16 mouse cellular contexts compared by ENCODE assay signal in the genomic region with DNA sequence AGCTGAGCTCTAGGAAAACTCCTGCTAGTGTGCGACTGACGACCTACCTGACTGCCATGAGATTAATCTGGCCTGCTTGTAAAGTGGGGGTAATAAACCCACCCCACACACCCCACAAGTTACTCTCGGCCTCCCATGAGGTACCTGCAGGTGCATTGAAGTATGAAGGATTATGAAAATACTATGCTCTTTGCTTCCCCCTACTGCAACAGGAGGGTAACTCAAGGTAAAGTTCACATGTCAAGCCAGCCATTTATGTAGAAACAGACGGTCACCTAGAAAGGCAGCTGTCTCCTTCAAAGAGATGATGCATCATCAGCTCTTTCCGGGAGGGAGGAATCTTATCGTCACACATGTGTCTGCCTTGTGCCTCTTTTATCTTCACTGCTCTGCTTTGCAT. TPM values are rescaled to one million over a fixed set of nuclear protein-coding genes. Genes with fewer than 3 reads are reported as not detected.
DNase-seq lines count a peak whose midpoint lies in the region; ATAC-seq and TF ChIP-seq lines count a peak whose summit lies in the region.
"Had no signal": no experiment of that assay in that cellular context is flagged by ENCODE, and none has a peak within 500 bp of the region (broad histone marks: within the 10 kb centered on the region; RNA-seq: fewer than 3 reads in every experiment).

No protein-coding gene starts in this region.

- H3K79me2 ChIP-seq in heart, adult 2 months (replicated peaks; ENCODE audit: control insufficient read depth, insufficient read depth, low read length): no peaks in the 10 kb centered on the region

- H3K36me3 ChIP-seq in heart, adult 2 months (ENCODE audit: control insufficient read depth, insufficient read depth, low read length): no peaks in the 10 kb centered on the region
- no peaks in the 10 kb centered on the region for H3K36me3 ChIP-seq in lung, embryonic 14.5 days (ENCODE audit: insufficient read depth)
- H3K36me3 ChIP-seq: embryonic facial prominence, embryonic 13.5 days had no signal

- no peak overlapping the region for H3K27ac ChIP-seq in heart, adult 2 months
- H3K27ac ChIP-seq in lung, embryonic 14.5 days (ENCODE audit: low read depth): no peak overlapping the region
- H3K27ac ChIP-seq: embryonic facial prominence, embryonic 13.5 days had no signal

- H3K9me3 ChIP-seq in lung, embryonic 14.5 days (ENCODE audit: low read depth, low read length): no peaks in the 10 kb centered on the region
- H3K9me3 ChIP-seq: embryonic facial prominence, embryonic 13.5 days had no signal

- no peak for DNase-seq in heart, adult 2 months
- DNase-seq in heart, postnatal 14 days: no peak
- DNase-seq in lung, embryonic 14.5 days: no peak
- DNase-seq in lung, postnatal 4 days: no peak
- peak; percentile 42 for DNase-seq in CD4-positive helper T cell, adult 2 months (ENCODE audit: low read depth, low spot score)
- DNase-seq in induced T-regulatory cell, adult 2 months (ENCODE audit: low read depth): peak; percentile 37
- no peak for DNase-seq in right cerebral cortex, postnatal 36 days (ENCODE audit: low spot score in 2 of 2)
- DNase-seq in yolk sac, embryonic 10.5 days (ENCODE audit: low spot score): no peak
- DNase-seq: adrenal gland, postnatal 25 days; B cell, adult 2 months; cerebellum, postnatal 25 days; kidney, postnatal 4 days; layer of hippocampus, postnatal 36 days had no signal

- H3K27me3 ChIP-seq in heart, adult 2 months (ENCODE audit: control insufficient read depth, insufficient read depth, low read length): no peaks in the 10 kb centered on the region
- H3K27me3 ChIP-seq in lung, embryonic 14.5 days (ENCODE audit: insufficient read depth, low read length): no peaks in the 10 kb centered on the region
- H3K27me3 ChIP-seq: embryonic facial prominence, embryonic 13.5 days had no signal

- H3K4me1 ChIP-seq in heart, adult 2 months (ENCODE audit: control insufficient read depth, insufficient read depth, low read length): no peaks in the 10 kb centered on the region
- H3K4me1 ChIP-seq in lung, embryonic 14.5 days (ENCODE audit: insufficient read depth): no peaks in the 10 kb centered on the region

- no peak for ATAC-seq in lung, embryonic 14.5 days (ENCODE audit: insufficient read depth)

- H3K9ac ChIP-seq in heart, adult 2 months (ENCODE audit: low read depth, low read length): no peak overlapping the region
- H3K9ac ChIP-seq in lung, embryonic 14.5 days: no peak overlapping the region
- H3K9ac ChIP-seq: embryonic facial prominence, embryonic 13.5 days had no signal

- TF ChIP-seq POLR2A in heart, adult 2 months (IDR thresholded peaks at IDR 0.05; ENCODE audit: insufficient read depth, low read depth, low read length): no peak

- no peak overlapping the region for H3K4me2 ChIP-seq in lung, embryonic 14.5 days
- H3K4me2 ChIP-seq: embryonic facial prominence, embryonic 13.5 days had no signal

- H3K4me3 ChIP-seq in heart, adult 2 months: no peak overlapping the region
- H3K4me3 ChIP-seq in lung, embryonic 14.5 days (ENCODE audit: low read depth, low read length): no peak overlapping the region
- H3K4me3 ChIP-seq: embryonic facial prominence, embryonic 13.5 days had no signal

- WGBS in heart, adult 2 months: 84% methylated on average over 6 of the region's 6 CpGs
- 71% methylated on average over 6 of the region's 6 CpGs for whole genome bisulfite sequencing in lung, embryonic 14.5 days

- TF ChIP-seq CTCF in heart, adult 2 months (IDR thresholded peaks at IDR 0.05): peak; percentile 22; the same call in 1 of the 2 replicates
- peak; percentile 37 for TF ChIP-seq CTCF in lung, embryonic 14.5 days (IDR thresholded peaks at IDR 0.05; ENCODE audit: low read depth)

- no peak for TF ChIP-seq EP300 in heart, adult 2 months (IDR thresholded peaks at IDR 0.05; ENCODE audit: insufficient read depth, low read depth, low read length)

- intact Hi-C loops in heart, adult 2 months (cut with DNase I): no loop called here
- intact Hi-C loops in heart, postnatal 14 days (cut with DNase I): loop anchor here (5.0 kb wide), 2 partner anchors 38 to 193 kb away; no protein-coding TSS in a partner anchor

RNA-seq across cellular contexts. Expression of gene Crtam, which starts 25.4 kb away (rescaled TPM):
- not detected for total RNA-seq in heart, adult 2 months (2021)
- polyA plus RNA-seq in heart, adult 2 months (2012; rRNA removed): 0.12 TPM in 1 of 2 replicates, not detected in the other
- total RNA-seq in heart, postnatal 14 days (2021): under 1 TPM; 0.12 to 0.14 TPM
- polyA plus RNA-seq in lung, embryonic 14.5 days (2014; fragmentation: Nextera tagmentation; extraction: Ambion mirVana): 0.07 and 0.09 TPM in 2 replicates
- polyA plus RNA-seq: heart, embryonic 14.5 days; stomach, embryonic 14.5 days had no signal

Comparison
In these comparisons a context has a peak if more than half of its experiments do, and no peak if none do; other contexts are left out.
1. DNase-seq: peak in CD4-positive helper T cell, adult 2 months (single experiment) and induced T-regulatory cell, adult 2 months (single experiment); none in heart, adult 2 months (0 of 2), heart, postnatal 14 days (0 of 2), lung, embryonic 14.5 days (single experiment), lung, postnatal 4 days (0 of 2), right cerebral cortex, postnatal 36 days (0 of 2) and yolk sac, embryonic 10.5 days (single experiment).